Mouse (Mus musculus) frontal cortex, postnatal 36 days (tissue): ENCODE results near the gene Rsu1.
A peak's percentile ranks its signal among the peaks of the same experiment; 100 is the strongest.

ENCODE experiments used
- DNase-seq, 2 experiments: peaks; one replicate each; pipeline ENCODE4 v3.0.0; 2022; ENCODE audit warnings: low spot score in 2 of 2

Gene Rsu1

DNA sequence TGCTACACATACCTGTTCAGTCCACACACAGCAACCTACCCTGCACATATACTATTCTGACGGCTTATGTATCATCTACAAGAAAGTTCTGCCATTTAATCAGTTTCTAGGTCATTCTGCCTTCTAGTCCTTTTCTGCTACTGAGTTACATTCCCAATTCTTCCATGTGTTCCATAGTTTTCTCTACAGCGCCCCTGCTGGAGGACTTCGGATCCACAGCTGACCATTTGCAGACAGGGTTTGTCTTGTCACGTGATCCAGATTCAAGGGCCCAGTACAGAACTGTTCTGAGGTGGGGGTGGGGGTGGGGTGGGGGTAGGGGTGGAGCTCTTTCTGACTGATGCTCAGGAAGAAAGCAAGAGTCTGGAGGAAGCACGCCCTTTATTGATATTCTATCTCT lies 102.5 kb downstream of the Rsu1 start:
- DNase-seq = no peak

- no peak for DNase-seq
Observed at GRCm38 (mm10) chr2:13161717-13162116, 109.5 kb downstream of the Rsu1 start.

- DNase-seq = no peak
Observed at GRCm38 (mm10) chr2:13145245-13145644, 126.0 kb downstream of the Rsu1 start.

GRCm38 (mm10) chr2:13134890-13135289 lies 136.3 kb downstream of the Rsu1 start:
- no peak for DNase-seq

DNA sequence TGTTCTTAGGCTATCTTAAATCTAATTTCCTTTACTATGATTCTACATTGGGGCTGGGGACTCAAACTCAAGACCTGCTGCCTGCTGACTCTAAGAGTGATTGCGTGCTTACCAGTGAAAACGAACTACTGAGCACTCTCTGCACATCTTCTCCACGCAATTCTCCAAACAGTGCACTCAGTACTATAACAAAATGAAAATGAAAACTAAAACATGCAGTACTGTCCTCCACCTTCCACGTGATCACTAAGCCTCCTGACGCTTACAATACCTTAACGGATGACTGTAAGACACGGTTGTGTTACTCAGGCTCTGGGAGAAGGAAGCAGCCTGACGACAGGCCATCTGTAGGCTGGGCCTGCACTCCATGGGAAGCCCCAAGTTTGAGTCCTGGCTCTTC lies 138.4 kb downstream of the Rsu1 start:
- DNase-seq = no peak

- DNase-seq = no peak
Observed at GRCm38 (mm10) chr2:13132406-13132805, 138.8 kb downstream of the Rsu1 start.

DNA sequence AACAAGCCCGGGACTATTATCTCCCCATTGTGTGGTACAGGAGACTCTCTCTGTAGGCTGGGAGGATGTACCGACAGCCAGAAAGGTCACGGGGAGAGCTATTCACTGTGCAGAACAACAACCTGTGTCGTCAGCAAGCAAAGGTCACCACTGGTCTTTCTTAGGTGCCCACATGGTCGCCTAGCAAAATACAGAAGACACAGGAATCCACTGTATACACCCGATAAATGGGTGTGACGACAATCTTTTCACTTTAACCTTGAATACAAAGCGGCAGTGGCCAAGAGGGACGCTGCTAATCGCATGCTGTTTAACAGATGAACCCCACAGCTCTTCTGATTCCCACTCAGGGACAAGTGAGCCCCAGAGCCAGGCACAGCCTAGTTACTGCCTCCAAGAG lies 141.4 kb downstream of the Rsu1 start:
- DNase-seq = no peak

GRCm38 (mm10) chr2:13129337-13129736 lies 141.9 kb downstream of the Rsu1 start:
- peak; percentile 17 to 33 for DNase-seq

DNA sequence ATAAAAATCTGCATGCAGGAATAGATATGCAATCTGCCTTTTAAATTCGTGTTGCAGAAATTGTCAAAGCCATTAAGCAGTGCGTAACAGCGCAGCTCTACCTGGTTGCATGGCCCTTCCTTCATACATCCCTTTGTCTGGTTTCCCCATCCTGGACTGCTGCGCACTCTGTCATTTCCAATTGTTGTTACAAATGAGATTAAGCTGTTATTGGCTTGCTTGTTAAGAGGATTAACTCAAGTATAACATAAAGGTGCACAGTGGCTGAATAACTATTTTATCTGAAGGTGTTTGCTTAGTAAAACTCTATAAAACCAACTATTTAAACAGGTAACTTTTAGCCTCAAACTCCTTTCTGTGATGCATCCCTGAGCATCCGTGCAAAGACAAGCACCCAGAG lies 150.8 kb downstream of the Rsu1 start:
- DNase-seq = no peak

DNA sequence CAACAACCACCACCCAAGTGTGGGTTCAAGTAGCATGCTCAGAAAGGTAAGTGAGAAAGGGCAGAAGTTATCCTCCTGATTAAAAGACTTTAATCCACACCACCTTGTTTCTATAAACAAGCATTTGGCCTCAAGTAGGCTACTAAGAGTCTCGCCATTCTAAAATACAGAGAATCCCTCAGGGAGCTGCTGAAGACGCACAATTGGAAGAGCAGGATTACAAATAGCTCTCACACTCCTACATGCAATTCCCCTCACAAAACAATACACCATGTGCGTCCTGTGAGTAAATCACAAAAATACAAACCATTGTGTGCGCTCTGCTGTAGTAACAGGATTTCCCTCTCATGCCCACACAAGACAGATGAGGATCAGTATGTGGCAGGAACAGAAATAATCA lies 153.3 kb downstream of the Rsu1 start:
- no peak for DNase-seq

DNA sequence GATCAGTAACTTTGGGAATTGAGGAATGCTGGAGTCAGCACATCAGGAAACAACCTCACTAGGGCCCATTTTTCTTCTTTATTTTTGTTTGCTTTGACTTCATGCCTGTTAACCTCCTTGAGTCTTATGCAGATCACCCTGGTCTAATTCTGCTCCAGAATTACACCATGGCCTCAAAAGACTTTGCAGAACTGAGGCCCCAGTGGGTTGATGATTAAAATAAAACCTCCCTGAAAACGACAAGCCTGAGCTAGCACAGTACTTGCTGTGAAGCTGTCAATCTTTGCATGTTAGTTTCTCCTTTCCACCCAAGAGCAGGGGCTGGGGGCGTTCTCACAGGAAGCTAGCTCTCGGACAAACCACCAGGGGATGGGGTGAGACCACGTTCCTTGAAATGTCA lies 164.7 kb downstream of the Rsu1 start:
- no peak for DNase-seq

- no peak for DNase-seq
Observed at GRCm38 (mm10) chr2:13104388-13104787, 166.8 kb downstream of the Rsu1 start.

DNA sequence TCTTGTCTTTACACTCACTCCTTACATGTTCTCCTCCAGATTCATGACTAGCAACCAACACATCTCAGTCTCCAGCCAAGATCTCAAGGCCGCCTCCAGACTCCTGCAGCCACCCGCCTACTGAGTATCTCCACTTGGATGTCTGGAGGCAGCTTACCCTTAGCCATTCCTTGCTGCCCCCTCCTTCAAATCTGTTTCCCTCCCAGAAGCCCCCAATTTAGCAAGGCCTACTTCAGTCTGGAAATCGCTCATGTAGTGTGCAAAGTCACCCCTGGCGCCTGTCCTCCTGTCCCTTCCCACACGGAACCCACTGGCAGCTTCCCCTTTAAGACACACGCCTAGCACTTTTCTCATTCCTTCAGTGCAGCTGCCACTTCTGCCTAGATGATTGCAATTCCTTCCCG lies 167.4 kb downstream of the Rsu1 start:
- peak; percentile 68 to 81 for DNase-seq

- no peak for DNase-seq
Observed at GRCm38 (mm10) chr2:13094045-13094444, 177.2 kb downstream of the Rsu1 start.

- DNase-seq = no peak
Observed at GRCm38 (mm10) chr2:13093570-13093969, 177.6 kb downstream of the Rsu1 start.

GRCm38 (mm10) chr2:13091399-13092015 lies 179.7 kb downstream of the Rsu1 start:
- no peak for DNase-seq

DNA sequence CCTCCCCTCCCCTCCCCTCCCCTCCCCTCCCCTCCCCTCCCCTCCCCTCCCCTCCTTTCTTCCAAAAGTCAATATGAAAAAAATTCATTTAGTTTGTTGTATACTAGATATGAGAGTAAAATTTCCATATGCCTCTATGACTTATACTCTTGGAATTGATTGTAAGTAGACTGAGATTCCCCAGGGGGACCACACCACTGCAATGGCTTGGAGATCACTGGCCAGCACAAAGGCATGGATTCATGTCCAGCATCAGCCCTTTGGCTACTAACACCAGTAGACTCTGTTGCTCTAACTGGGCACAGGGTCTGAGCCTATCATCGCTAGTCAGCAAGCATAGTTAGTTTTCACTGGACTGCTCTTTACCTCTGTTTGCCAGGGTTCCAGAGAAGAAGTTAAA lies 180.4 kb downstream of the Rsu1 start:
- no peak for DNase-seq

DNA sequence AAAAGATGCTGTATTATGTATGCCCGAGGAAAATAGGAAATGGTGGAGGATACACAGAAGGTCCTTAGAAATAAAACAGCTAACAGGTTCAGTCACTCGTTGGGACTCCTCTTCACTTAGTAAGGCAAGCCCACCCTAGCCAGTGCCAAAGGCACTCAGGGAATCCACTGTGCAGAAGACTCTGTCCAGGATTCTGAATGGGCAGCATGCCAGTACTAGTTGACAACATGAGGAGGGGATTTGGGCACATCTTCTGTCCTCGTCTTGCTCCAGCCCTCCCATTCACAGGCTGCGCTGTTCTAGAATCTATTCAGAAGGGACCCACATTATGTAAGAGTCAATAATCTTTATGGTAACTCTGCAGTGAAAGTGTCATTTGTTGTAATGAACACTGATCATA lies 181.4 kb downstream of the Rsu1 start:
- DNase-seq = no peak

- peak; percentile 52 to 74 for DNase-seq
Observed at GRCm38 (mm10) chr2:13088266-13088665, 182.9 kb downstream of the Rsu1 start.

GRCm38 (mm10) chr2:13087811-13088210 lies 183.4 kb downstream of the Rsu1 start:
- DNase-seq = no peak

- no peak for DNase-seq
Observed at GRCm38 (mm10) chr2:13084223-13084622, 187.0 kb downstream of the Rsu1 start.

GRCm38 (mm10) chr2:13080476-13080875 lies 190.7 kb downstream of the Rsu1 start:
- DNase-seq = no peak

DNA sequence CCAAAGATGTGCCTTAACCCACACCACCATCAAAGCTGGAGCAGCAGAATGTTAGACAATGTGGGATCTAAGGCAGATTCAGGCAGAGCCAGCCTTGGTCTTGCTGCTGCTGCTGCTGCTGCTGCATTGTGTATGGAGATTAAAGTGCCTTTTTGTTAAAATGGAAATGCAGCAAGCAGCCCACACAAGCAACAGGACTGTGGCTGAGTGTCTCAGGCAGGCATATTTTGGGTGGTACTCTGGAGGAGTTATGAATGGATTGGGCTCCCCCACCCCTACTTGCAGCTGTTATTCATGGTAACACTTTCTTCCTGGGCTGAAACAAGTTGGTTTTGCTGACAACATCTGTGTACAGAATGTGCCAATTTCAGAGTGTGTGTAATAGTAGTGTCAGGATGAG lies 199.0 kb downstream of the Rsu1 start:
- DNase-seq = peak; percentile 17 to 53

GRCm38 (mm10) chr2:13060426-13061170 lies 210.6 kb downstream of the Rsu1 start:
- DNase-seq = peak; percentile 60 to 82
